Mouse (Mus musculus): ENCODE measurements around the gene Slc7a8.
"Not testable (repeated sequence)": the region's sequence is repeated elsewhere in the genome, so short reads cannot be mapped to it uniquely, and the experiment has no call there.

Gene Slc7a8

GRCm38 (mm10) chr14:54780836-54781609 is 723 bp downstream of the Slc7a8 start:
- no peak for DNase-seq (ENCODE audit: low spot score in 2 of 2)

GRCm38 (mm10) chr14:54780084-54780483 is 1.7 kb downstream of the Slc7a8 start:
- no peak for DNase-seq (ENCODE audit: low spot score in 2 of 2)

GRCm38 (mm10) chr14:54777893-54778292 is 3.9 kb downstream of the Slc7a8 start:
- DNase-seq (ENCODE audit: low spot score in 2 of 2): no peak

GRCm38 (mm10) chr14:54776768-54777167 is 5.0 kb downstream of the Slc7a8 start:
- DNase-seq (ENCODE audit: low spot score in 2 of 2): no peak

DNA sequence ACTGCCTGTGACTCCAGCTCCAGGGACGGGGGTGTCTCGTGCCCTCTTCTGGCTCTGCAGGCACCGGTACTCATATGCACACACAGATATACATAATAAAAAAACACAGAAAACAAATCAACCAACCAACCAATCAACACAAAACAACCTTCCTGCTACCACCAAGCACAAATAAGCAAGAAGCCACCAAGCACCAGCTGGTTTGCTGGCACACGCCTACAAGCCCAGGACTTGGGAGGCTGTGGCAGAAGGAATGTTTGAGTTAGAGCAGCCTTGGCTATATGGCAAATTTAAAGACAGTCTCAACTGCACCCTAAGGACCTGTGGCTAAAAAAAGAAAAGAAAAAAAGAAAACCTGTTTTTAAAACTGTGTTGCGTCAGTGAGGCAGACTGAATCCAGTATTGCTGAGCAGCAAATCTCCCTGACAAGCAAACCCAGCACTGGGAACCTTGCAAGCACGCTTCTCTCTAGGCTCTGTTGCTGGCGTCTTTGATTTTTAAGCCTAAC is 6.2 kb downstream of the Slc7a8 start:
- no peak for DNase-seq (ENCODE audit: low spot score in 2 of 2)

GRCm38 (mm10) chr14:54772333-54772856 is 9.4 kb downstream of the Slc7a8 start:
- DNase-seq (ENCODE audit: low spot score in 2 of 2): no peak

DNA sequence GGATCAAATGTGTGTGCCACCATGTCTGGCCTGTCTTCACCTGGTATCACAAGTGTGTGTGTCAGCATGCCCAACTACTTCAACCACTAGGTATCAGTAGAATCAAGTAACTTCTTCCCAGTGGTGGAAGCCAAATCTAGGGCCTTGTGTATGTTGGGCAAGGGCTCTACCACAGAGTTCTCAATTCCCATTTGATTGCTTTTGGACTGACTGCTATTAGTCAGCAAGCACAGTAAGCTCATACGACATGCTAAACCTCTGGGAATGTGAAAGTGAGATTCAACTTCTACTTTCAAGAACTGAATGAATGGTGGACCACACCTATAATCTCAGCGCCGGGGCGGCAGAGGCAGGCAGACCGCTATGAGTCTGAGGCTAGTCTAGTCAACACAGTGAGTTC is 11.4 kb downstream of the Slc7a8 start:
- no peak for DNase-seq (ENCODE audit: low spot score in 2 of 2)

GRCm38 (mm10) chr14:54769068-54769425 is 12.7 kb downstream of the Slc7a8 start:
- no peak for DNase-seq (ENCODE audit: low spot score in 2 of 2)

DNA sequence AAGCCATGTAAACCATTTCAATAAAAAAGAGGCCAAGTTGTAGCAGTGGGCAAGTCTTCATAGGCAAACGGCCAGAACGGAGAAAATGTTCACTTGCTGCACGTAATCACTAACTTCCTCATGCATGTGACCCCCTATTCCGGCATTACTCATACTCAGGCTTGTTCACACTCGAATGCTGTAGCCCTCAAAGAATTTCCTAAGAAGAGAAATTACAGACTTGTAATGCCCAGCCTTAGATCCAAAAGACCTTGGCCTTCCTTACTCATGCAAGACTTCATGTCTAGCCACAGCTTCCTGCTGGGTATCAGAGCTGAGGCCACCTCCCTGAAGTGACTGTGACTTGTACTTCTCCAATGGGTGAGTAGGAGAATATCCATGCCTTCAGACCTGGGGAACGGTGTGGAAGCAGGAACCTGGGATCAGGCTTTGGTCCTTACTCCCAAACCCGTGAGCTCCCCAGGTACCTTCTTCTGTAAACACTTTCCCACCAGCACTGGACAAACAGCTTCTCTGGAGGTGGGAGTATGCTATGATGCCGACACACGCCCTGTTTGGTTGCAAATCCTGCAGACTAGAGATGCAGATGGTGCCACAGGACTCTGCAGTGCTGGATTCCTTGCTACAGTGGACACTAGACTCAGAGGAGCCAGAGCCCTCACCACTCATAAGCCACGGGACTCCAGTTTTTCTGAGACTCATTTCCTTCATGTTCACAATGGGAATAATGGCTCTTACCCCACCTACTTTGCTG is 13.3 kb downstream of the Slc7a8 start:
- no peak for DNase-seq (ENCODE audit: low spot score in 2 of 2)

DNA sequence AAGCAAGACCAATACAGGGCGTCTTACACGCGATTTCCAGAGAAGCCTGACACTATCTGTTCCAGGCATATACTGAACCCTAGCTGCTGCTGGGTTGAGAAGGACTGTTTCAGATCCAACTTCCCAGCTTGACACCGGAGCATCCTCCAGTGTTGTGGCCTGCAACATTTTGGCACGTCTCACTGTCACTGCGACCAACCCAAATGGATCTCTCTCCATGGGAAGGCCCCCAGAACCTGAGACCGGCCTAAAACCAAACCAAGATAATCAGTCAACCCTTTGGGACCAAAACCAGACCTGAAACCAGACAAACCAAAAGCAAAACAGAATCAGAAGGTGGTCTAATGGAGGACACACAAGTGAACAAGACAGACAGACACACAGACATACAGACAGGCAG is 14.8 kb downstream of the Slc7a8 start:
- DNase-seq (ENCODE audit: low spot score in 2 of 2): not testable (repeated sequence)

DNA sequence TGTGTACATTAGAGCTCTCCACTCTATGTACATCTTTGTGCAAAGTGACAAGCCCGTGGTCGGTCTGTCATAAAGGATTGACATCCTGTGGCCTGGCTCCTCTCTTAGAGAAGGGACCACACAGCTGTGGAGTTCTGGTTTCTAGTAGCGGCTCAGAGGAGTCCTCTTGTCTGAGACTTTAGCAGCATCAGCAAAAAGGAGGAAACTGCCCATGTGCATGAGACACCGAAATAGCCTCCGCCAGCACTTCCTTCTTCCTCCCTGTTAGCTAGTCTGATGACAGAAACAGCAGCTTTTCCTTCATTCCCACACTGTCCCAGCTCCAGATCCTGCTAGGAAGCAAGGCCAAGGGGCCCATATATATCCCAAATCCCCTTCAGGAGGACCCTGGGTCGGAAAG is 25.4 kb downstream of the Slc7a8 start:
- DNase-seq (ENCODE audit: low spot score in 2 of 2): no peak

DNA sequence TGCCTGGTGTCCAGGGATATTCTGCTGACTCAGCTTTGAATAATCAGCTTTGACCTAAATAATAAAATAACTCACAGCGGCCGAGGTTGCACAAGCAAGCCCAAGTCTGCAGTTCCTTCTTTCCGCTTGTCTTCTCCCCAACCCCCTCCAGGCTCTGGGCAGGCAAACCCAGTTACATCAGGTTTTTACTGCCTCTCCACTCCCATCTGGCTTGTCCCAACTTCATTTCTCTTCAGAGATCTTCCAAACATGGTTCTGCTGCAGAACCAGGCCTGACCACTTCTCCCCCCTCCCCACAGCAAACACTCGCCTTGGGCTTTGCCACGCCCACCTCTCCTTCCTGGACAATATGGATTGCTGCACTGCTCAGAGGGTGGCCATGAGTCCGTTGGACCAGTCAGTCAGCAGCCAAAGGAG is 27.1 kb downstream of the Slc7a8 start:
- DNase-seq (ENCODE audit: low spot score in 2 of 2): no peak

DNA sequence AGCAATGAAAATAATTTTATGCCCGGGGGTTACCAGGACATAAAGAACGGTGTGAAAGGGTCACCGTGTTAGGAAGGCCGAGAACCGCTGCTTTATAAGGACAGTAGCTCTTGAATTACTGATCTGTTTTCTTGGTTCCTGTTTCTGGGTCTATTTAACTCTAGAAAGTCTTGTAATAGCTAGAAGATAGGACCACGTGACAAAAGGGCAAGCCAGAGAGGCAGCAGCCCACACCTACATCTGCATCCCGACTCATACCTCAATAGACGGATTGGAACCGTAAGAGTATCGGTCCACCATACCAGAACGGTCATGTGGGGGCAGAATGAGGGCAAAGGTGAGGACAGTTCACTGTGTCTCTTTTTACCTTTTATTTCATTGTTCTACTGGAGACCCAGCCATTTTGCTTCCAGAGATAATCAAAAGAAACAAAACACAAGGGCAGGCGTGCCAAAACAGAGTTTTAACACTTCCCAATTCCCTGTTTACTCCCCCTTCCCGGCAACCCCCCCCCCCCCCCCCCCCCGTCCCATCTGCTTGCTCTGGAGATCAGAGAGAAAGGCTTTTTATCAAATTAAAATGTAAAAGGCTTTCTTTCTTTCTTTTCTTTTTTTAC is 27.7 kb downstream of the Slc7a8 start:
- no peak for DNase-seq (ENCODE audit: low spot score in 2 of 2)

DNA sequence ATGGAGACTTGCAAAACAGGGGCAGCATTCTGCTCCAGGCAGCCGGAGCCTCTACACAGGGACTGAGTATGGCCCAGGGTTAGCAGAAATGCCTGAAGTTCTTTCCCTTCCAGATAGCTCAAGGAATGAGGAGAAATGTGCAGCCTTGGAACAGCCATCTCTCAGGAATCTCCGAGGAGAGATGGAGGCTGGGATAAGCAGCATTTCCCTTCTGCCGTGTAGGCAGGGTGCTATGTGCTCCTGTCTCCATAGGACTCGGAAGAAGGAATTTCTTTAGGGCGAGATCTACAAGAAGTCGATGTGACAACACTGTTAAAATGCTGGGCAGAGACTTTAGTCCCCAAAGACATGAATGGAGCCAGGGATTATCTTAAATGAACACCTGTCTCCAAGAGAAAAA is 28.8 kb downstream of the Slc7a8 start:
- no peak for DNase-seq (ENCODE audit: low spot score in 2 of 2)

DNA sequence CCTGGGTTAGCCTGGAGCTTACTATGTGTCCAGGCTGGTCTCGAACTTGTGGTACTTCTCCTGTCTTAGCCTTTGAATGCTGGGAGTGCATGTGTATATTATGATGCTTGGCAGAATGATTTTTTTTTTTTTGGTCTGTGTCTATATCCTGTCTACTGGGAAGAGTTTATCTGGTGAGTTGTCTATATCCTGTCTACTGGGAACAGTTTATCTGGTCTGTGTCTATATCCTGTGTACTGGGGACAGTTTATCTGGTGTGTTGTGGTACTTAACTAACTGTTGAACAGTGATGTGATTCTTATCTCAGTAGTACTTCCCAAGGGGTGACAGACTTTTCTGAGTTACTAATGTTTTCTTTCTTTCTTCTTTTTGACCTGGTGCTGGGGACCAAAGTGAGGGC is 30.0 kb downstream of the Slc7a8 start:
- no peak for DNase-seq (ENCODE audit: low spot score in 2 of 2)

GRCm38 (mm10) chr14:54749238-54749637 is 32.5 kb downstream of the Slc7a8 start:
- no peak for DNase-seq (ENCODE audit: low spot score in 2 of 2)

- DNase-seq (ENCODE audit: low spot score in 2 of 2): no peak
Observed at GRCm38 (mm10) chr14:54747942-54748917, 33.5 kb downstream of the Slc7a8 start.

- no peak for DNase-seq (ENCODE audit: low spot score in 2 of 2)
Observed at GRCm38 (mm10) chr14:54746038-54746437, 35.7 kb downstream of the Slc7a8 start.

GRCm38 (mm10) chr14:54744473-54744872 is 37.3 kb downstream of the Slc7a8 start:
- no peak for DNase-seq (ENCODE audit: low spot score in 2 of 2)

- no peak for DNase-seq (ENCODE audit: low spot score in 2 of 2)
Observed at GRCm38 (mm10) chr14:54742375-54742774, 39.4 kb downstream of the Slc7a8 start.

DNA sequence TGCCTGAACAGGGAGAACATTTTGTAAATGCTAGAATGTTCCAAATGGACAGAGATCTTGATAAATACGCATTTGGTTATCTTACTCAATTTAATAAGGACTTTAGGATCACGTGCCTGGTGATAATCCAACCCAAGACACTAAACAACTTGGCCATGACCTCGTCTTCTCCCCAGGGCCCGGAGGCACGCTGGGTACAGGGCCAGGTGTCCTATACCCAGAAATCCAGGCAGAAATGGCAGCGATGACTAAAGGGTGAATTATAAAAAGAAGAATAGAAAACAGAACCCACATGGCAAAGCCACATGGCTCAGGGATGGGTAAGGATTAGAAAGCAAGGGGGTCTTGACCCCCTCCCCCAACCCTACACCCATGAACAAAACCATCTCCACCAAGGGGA is 40.0 kb downstream of the Slc7a8 start:
- no peak for DNase-seq (ENCODE audit: low spot score in 2 of 2)
